Mouse (Mus musculus): ENCODE measurements around the gene Rbfox1. TPM values are rescaled to one million over a fixed set of nuclear protein-coding genes. Genes with fewer than 3 reads are reported as not detected.

The Rbfox1 gene
- polyA plus RNA-seq, 1 experiment, result not detected

DNA sequence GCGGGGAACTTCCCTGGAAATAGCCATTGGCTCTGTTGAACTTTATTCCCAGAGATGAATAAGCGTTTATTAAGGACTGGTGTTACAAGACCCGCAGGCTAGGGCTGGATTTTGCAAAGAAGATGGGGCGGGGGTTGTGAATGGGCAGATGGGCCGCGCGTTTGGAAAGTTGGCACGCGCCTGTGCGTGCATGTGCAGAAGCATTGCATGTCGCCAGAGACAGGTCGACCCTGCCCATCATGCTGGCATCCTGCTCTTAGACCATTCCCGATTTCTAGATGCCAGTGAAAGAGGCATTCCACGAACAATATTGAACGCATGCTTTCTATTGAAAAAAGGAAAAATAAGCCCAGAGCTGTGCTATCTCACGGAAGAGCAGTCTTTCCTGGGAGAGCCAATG, 464.2 kb downstream of the Rbfox1 start:
- H3K27me3 ChIP-seq (ENCODE audit: control insufficient read depth, insufficient read depth, low read length, poor library complexity, severe bottlenecking), result peaks cover 5% of the 10 kb centered on the region
- no peaks in the 10 kb centered on the region for H3K36me3 ChIP-seq (ENCODE audit: control insufficient read depth, insufficient read depth, low read length, poor library complexity, severe bottlenecking)
- no peak overlapping the region for H3K27ac ChIP-seq (ENCODE audit: insufficient read depth, low read length)
- no peaks in the 10 kb centered on the region for H3K9me3 ChIP-seq (replicated peaks; ENCODE audit: control insufficient read depth, insufficient read depth, low read length, poor library complexity, severe bottlenecking)
- H3K4me1 ChIP-seq (ENCODE audit: control insufficient read depth, insufficient read depth, low read length), result no peaks in the 10 kb centered on the region
- H3K9ac ChIP-seq (ENCODE audit: low read depth, poor library complexity, severe bottlenecking), result no peak overlapping the region
- TF ChIP-seq POLR2A (IDR thresholded peaks at IDR 0.05; ENCODE audit: insufficient read depth, low read length) (no peak), EP300 (IDR thresholded peaks at IDR 0.05; ENCODE audit: insufficient read depth, low read depth, low read length) (no peak), CTCF (IDR thresholded peaks at IDR 0.05; ENCODE audit: low read depth, low read length) (no peak)
- H3K4me3 ChIP-seq (ENCODE audit: low read depth, low read length), result peak overlapping the region; percentile 42; the same call in 1 of the 2 replicates

DNA sequence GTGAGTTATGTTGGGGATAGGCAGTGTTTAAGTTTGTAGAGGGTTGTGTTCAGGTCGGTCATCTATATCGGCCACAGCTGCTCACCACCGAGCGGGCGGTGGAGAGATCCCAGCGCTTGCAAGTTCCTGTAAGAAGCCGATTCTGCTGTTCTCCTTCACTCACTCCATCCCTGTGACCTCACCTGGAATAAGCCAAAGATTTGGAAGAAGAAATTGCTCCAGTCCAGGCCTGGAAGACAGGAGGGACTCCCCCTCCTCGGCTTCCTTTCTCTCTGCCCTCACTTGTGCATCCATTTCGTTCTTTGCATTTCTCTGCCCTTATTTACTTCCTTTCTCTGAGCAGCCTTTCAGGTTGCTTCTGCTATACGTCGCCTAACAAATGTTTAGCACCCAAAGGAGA, 465.1 kb downstream of the Rbfox1 start:
- Histone ChIP-seq H3K4me3 (ENCODE audit: low read depth, low read length) (no peak overlapping the region), H3K27me3 (ENCODE audit: control insufficient read depth, insufficient read depth, low read length, poor library complexity, severe bottlenecking) (peaks cover 5% of the 10 kb centered on the region), H3K9ac (ENCODE audit: low read depth, poor library complexity, severe bottlenecking) (no peak overlapping the region), H3K9me3 (replicated peaks; ENCODE audit: control insufficient read depth, insufficient read depth, low read length, poor library complexity, severe bottlenecking) (no peaks in the 10 kb centered on the region), H3K36me3 (ENCODE audit: control insufficient read depth, insufficient read depth, low read length, poor library complexity, severe bottlenecking) (no peaks in the 10 kb centered on the region), H3K4me1 (ENCODE audit: control insufficient read depth, insufficient read depth, low read length) (no peaks in the 10 kb centered on the region), H3K27ac (ENCODE audit: insufficient read depth, low read length) (no peak overlapping the region)
- TF ChIP-seq EP300 (IDR thresholded peaks at IDR 0.05; ENCODE audit: insufficient read depth, low read depth, low read length), result no peak
- TF ChIP-seq POLR2A (IDR thresholded peaks at IDR 0.05; ENCODE audit: insufficient read depth, low read length), result no peak
- TF ChIP-seq CTCF (IDR thresholded peaks at IDR 0.05; ENCODE audit: low read depth, low read length), result no peak

DNA sequence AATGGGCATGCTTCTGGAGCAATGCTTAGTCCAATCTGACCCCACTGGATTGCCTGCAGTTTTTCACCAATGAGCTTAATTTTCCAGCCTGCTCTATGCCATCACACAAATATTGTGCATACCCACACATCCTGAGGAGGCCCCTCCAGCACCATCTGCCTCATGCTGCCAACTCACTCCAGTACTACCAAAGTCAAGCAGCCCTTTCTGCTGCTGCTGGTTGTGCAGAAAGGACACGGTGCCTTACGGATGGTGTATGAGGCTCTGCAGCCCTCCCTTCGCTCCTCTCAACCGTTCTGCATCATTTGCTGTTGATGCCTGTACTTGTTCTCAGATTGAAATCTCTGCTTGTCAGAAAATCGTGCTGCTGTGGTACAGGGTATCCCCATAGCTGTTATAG, 468.0 kb downstream of the Rbfox1 start:
- Histone ChIP-seq H3K4me3 (ENCODE audit: low read depth, low read length) (no peak overlapping the region), H3K36me3 (ENCODE audit: control insufficient read depth, insufficient read depth, low read length, poor library complexity, severe bottlenecking) (no peaks in the 10 kb centered on the region), H3K4me1 (ENCODE audit: control insufficient read depth, insufficient read depth, low read length) (no peaks in the 10 kb centered on the region), H3K9ac (ENCODE audit: low read depth, poor library complexity, severe bottlenecking) (no peak overlapping the region), H3K27ac (ENCODE audit: insufficient read depth, low read length) (no peak overlapping the region), H3K9me3 (replicated peaks; ENCODE audit: control insufficient read depth, insufficient read depth, low read length, poor library complexity, severe bottlenecking) (no peaks in the 10 kb centered on the region), H3K27me3 (ENCODE audit: control insufficient read depth, insufficient read depth, low read length, poor library complexity, severe bottlenecking) (peaks cover under 1% of the 10 kb centered on the region; the same call in 1 of the 2 replicates)
- TF ChIP-seq CTCF (IDR thresholded peaks at IDR 0.05; ENCODE audit: low read depth, low read length) (no peak), POLR2A (IDR thresholded peaks at IDR 0.05; ENCODE audit: insufficient read depth, low read length) (no peak), EP300 (IDR thresholded peaks at IDR 0.05; ENCODE audit: insufficient read depth, low read depth, low read length) (no peak)

GRCm38 (mm10) chr16:6356931-6357330, 471.8 kb downstream of the Rbfox1 start:
- no peaks in the 10 kb centered on the region for H3K4me1 ChIP-seq (ENCODE audit: control insufficient read depth, insufficient read depth, low read length)
- no peaks in the 10 kb centered on the region for H3K36me3 ChIP-seq (ENCODE audit: control insufficient read depth, insufficient read depth, low read length, poor library complexity, severe bottlenecking)
- H3K27me3 ChIP-seq (ENCODE audit: control insufficient read depth, insufficient read depth, low read length, poor library complexity, severe bottlenecking), result no peaks in the 10 kb centered on the region
- no peak overlapping the region for H3K9ac ChIP-seq (ENCODE audit: low read depth, poor library complexity, severe bottlenecking)
- no peak overlapping the region for H3K4me3 ChIP-seq (ENCODE audit: low read depth, low read length)
- TF ChIP-seq POLR2A (IDR thresholded peaks at IDR 0.05; ENCODE audit: insufficient read depth, low read length), result no peak
- TF ChIP-seq CTCF (IDR thresholded peaks at IDR 0.05; ENCODE audit: low read depth, low read length), result no peak
- no peak for TF ChIP-seq EP300 (IDR thresholded peaks at IDR 0.05; ENCODE audit: insufficient read depth, low read depth, low read length)
- no peaks in the 10 kb centered on the region for H3K9me3 ChIP-seq (replicated peaks; ENCODE audit: control insufficient read depth, insufficient read depth, low read length, poor library complexity, severe bottlenecking)
- H3K27ac ChIP-seq (ENCODE audit: insufficient read depth, low read length), result no peak overlapping the region

GRCm38 (mm10) chr16:6365793-6366192, 480.6 kb downstream of the Rbfox1 start:
- Histone ChIP-seq H3K4me1 (ENCODE audit: control insufficient read depth, insufficient read depth, low read length) (no peaks in the 10 kb centered on the region), H3K36me3 (ENCODE audit: control insufficient read depth, insufficient read depth, low read length, poor library complexity, severe bottlenecking) (no peaks in the 10 kb centered on the region), H3K9me3 (replicated peaks; ENCODE audit: control insufficient read depth, insufficient read depth, low read length, poor library complexity, severe bottlenecking) (no peaks in the 10 kb centered on the region), H3K4me3 (ENCODE audit: low read depth, low read length) (no peak overlapping the region), H3K27me3 (ENCODE audit: control insufficient read depth, insufficient read depth, low read length, poor library complexity, severe bottlenecking) (no peaks in the 10 kb centered on the region), H3K27ac (ENCODE audit: insufficient read depth, low read length) (no peak overlapping the region), H3K9ac (ENCODE audit: low read depth, poor library complexity, severe bottlenecking) (no peak overlapping the region)
- TF ChIP-seq POLR2A (IDR thresholded peaks at IDR 0.05; ENCODE audit: insufficient read depth, low read length) (no peak), EP300 (IDR thresholded peaks at IDR 0.05; ENCODE audit: insufficient read depth, low read depth, low read length) (no peak), CTCF (IDR thresholded peaks at IDR 0.05; ENCODE audit: low read depth, low read length) (no peak)

DNA sequence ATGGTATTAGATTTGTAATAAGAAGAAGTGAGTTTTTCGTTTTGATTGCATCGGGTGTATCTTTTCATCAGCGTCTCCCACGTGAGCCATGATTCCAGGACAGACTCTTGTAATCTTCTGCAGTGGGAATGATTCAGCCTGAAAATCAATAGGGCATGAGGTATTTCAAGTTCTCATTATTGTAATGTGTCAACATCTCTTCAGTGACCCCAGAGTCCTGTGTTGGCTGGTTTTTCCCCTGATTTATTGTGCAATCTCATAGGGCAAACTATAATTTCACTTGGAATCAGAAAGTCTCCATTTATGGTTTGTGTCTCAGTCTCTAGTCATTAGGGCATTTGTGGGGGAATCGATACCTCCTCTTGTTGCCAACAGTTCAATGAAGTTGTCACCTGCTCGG, 481.5 kb downstream of the Rbfox1 start:
- Histone ChIP-seq H3K36me3 (ENCODE audit: control insufficient read depth, insufficient read depth, low read length, poor library complexity, severe bottlenecking) (no peaks in the 10 kb centered on the region), H3K9me3 (replicated peaks; ENCODE audit: control insufficient read depth, insufficient read depth, low read length, poor library complexity, severe bottlenecking) (no peaks in the 10 kb centered on the region), H3K4me3 (ENCODE audit: low read depth, low read length) (no peak overlapping the region), H3K4me1 (ENCODE audit: control insufficient read depth, insufficient read depth, low read length) (no peaks in the 10 kb centered on the region), H3K27ac (ENCODE audit: insufficient read depth, low read length) (no peak overlapping the region), H3K9ac (ENCODE audit: low read depth, poor library complexity, severe bottlenecking) (no peak overlapping the region), H3K27me3 (ENCODE audit: control insufficient read depth, insufficient read depth, low read length, poor library complexity, severe bottlenecking) (no peaks in the 10 kb centered on the region)
- TF ChIP-seq POLR2A (IDR thresholded peaks at IDR 0.05; ENCODE audit: insufficient read depth, low read length), result no peak
- no peak for TF ChIP-seq EP300 (IDR thresholded peaks at IDR 0.05; ENCODE audit: insufficient read depth, low read depth, low read length)
- TF ChIP-seq CTCF (IDR thresholded peaks at IDR 0.05; ENCODE audit: low read depth, low read length), result no peak
